Mouse (Mus musculus) bone marrow macrophage, adult 2 months (primary cell): ENCODE measurements around the gene Btbd9.

ENCODE experiments used
- CTCF ChIP-seq: IDR thresholded peaks from 2 replicates; pipeline ENCODE4 v1.5.1; 2012; ENCODE audit warnings: low read depth, mild to moderate bottlenecking, low read length, moderate library complexity
- POLR2A ChIP-seq: IDR thresholded peaks from 2 replicates; pipeline ENCODE4 v1.6.1; 2012; ENCODE audit warnings: mild to moderate bottlenecking, low read depth, low read length, borderline replicate concordance

- no peak for TF ChIP-seq POLR2A
- no peak for TF ChIP-seq CTCF
Observed at GRCm38 (mm10) chr17:30436021-30436461, 140.2 kb downstream of the Btbd9 start.
